Mouse (Mus musculus): ENCODE measurements around the gene Srgap2. TPM values are rescaled to one million over a fixed set of nuclear protein-coding genes. Genes with fewer than 3 reads are reported as not detected.

Srgap2 gene
- total and polyA plus RNA-seq, 2 experiments from 2014 or later = 5.9 to 18.1 TPM

DNA sequence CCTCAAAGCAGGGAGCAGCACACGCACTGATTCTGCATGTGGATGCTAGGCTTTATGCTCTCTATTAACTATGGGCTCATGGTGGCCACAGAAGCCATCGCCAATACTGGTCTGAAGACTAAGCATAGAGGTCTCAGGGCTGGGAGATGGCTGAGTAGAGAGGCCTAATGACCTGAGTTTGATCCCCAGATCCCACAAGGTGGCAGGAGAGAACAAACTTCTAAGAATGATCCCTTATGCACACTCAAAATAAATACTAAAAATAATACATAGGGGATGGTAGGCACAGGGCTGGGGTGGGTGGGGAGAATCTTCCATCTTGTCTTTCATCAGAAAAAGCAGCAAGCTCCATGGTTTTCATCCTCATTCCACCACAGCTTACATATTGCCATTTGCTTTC lies 165.1 kb downstream of the Srgap2 start:
- Histone ChIP-seq H3K36me3 (replicated peaks; ENCODE audit: control insufficient read depth, insufficient read depth, low read length) (peaks cover 7% of the 10 kb centered on the region), H3K27me3 (ENCODE audit: control insufficient read depth, insufficient read depth, low read length) (no peaks in the 10 kb centered on the region), H3K4me3 (ENCODE audit: low read depth, low read length) (no peak overlapping the region), H3K4me2 (ENCODE audit: low read depth, low read length) (no peak overlapping the region), H3K4me1 (ENCODE audit: control insufficient read depth, insufficient read depth) (no peaks in the 10 kb centered on the region), H3K9me3 (replicated peaks; ENCODE audit: control insufficient read depth, low read length) (no peaks in the 10 kb centered on the region), H3K9ac (replicated peaks; ENCODE audit: low read depth, low read length) (no peak overlapping the region), H3K27ac (ENCODE audit: low read depth) (no peak overlapping the region)
- DNase-seq (ENCODE audit: low spot score) (peak; percentile 36), ATAC-seq (ENCODE audit: insufficient read depth, low read depth) (peak; percentile 51)
- TF ChIP-seq CTCF (IDR thresholded peaks at IDR 0.05; ENCODE audit: low read depth) = peak; percentile 48
- TF ChIP-seq EP300 (IDR thresholded peaks at IDR 0.05; ENCODE audit: low read depth) = no peak
- WGBS = 90% methylated on average over 2 of the region's 2 CpGs

GRCm38 (mm10) chr1:131360800-131361199 lies 166.4 kb downstream of the Srgap2 start:
- Histone ChIP-seq H3K27me3 (ENCODE audit: control insufficient read depth, insufficient read depth, low read length) (no peaks in the 10 kb centered on the region), H3K4me2 (ENCODE audit: low read depth, low read length) (no peak overlapping the region), H3K36me3 (replicated peaks; ENCODE audit: control insufficient read depth, insufficient read depth, low read length) (peaks cover 7% of the 10 kb centered on the region), H3K27ac (ENCODE audit: low read depth) (no peak overlapping the region), H3K9me3 (replicated peaks; ENCODE audit: control insufficient read depth, low read length) (no peaks in the 10 kb centered on the region), H3K9ac (replicated peaks; ENCODE audit: low read depth, low read length) (no peak overlapping the region), H3K4me3 (ENCODE audit: low read depth, low read length) (no peak overlapping the region), H3K4me1 (ENCODE audit: control insufficient read depth, insufficient read depth) (no peaks in the 10 kb centered on the region)
- DNase-seq (ENCODE audit: low spot score) = peak; percentile 25
- TF ChIP-seq EP300 (IDR thresholded peaks at IDR 0.05; ENCODE audit: low read depth) (no peak), CTCF (IDR thresholded peaks at IDR 0.05; ENCODE audit: low read depth) (no peak)
- no peak for ATAC-seq (ENCODE audit: insufficient read depth, low read depth)
- 67% methylated on average over 3 of the region's 3 CpGs for WGBS

GRCm38 (mm10) chr1:131359609-131360008 lies 167.5 kb downstream of the Srgap2 start:
- ATAC-seq (ENCODE audit: insufficient read depth, low read depth) (no peak), DNase-seq (ENCODE audit: low spot score) (no peak)
- Histone ChIP-seq H3K9ac (replicated peaks; ENCODE audit: low read depth, low read length) (no peak overlapping the region), H3K27ac (ENCODE audit: low read depth) (no peak overlapping the region), H3K4me2 (ENCODE audit: low read depth, low read length) (no peak overlapping the region), H3K9me3 (replicated peaks; ENCODE audit: control insufficient read depth, low read length) (no peaks in the 10 kb centered on the region), H3K27me3 (ENCODE audit: control insufficient read depth, insufficient read depth, low read length) (no peaks in the 10 kb centered on the region), H3K4me1 (ENCODE audit: control insufficient read depth, insufficient read depth) (no peaks in the 10 kb centered on the region), H3K4me3 (ENCODE audit: low read depth, low read length) (no peak overlapping the region), H3K36me3 (replicated peaks; ENCODE audit: control insufficient read depth, insufficient read depth, low read length) (peaks cover 19% of the 10 kb centered on the region)
- 81% methylated on average over 1 of the region's 1 CpGs for WGBS
- no peak for TF ChIP-seq EP300 (IDR thresholded peaks at IDR 0.05; ENCODE audit: low read depth)
- no peak for TF ChIP-seq CTCF (IDR thresholded peaks at IDR 0.05; ENCODE audit: low read depth)

DNA sequence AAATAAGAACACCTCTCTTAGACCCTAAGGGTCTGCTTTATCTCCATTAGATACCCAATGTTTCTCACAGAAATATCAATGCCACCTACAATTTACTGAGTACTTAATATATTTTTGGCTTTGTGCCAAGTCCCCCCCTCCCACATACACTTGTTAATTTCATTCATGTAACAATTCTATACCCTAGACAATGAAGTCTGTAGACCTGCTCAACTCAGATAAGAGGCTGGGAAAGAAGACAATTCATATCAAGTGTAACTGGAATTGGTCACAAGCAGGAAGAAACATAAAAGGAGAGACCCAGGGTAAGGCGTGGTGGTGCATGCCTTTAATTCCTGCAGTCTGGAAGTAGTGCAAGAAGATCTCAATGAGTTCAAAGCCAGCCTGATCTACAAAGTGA lies 169.9 kb downstream of the Srgap2 start:
- no peak for DNase-seq (ENCODE audit: low spot score)
- Histone ChIP-seq H3K4me2 (ENCODE audit: low read depth, low read length) (no peak overlapping the region), H3K4me1 (ENCODE audit: control insufficient read depth, insufficient read depth) (no peaks in the 10 kb centered on the region), H3K36me3 (replicated peaks; ENCODE audit: control insufficient read depth, insufficient read depth, low read length) (peaks cover 19% of the 10 kb centered on the region), H3K9me3 (replicated peaks; ENCODE audit: control insufficient read depth, low read length) (no peaks in the 10 kb centered on the region), H3K4me3 (ENCODE audit: low read depth, low read length) (no peak overlapping the region), H3K27me3 (ENCODE audit: control insufficient read depth, insufficient read depth, low read length) (no peaks in the 10 kb centered on the region), H3K27ac (ENCODE audit: low read depth) (no peak overlapping the region), H3K9ac (replicated peaks; ENCODE audit: low read depth, low read length) (no peak overlapping the region)
- TF ChIP-seq EP300 (IDR thresholded peaks at IDR 0.05; ENCODE audit: low read depth) = no peak
- no peak for TF ChIP-seq CTCF (IDR thresholded peaks at IDR 0.05; ENCODE audit: low read depth)
- ATAC-seq (ENCODE audit: insufficient read depth, low read depth) = no peak
- 39% methylated on average over 1 of the region's 1 CpGs for WGBS

DNA sequence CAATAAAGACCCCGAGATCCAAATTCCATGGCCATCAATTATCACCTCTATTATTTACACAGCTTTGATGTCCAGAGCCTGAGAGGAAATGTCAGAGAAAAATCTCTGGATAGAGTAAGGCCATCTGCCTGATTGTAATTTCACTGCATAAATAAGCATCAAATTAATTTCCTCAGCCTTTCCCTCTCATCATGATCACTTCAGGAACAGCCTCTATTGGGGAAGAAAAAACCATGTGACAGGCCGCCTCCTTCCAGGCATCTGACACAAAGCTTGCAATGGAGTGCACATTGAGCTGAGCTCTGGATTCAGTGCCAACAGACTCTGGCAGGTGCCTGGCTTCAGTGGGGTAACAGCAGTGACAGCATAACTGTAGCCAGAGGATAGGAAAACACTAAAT lies 175.7 kb downstream of the Srgap2 start:
- DNase-seq (ENCODE audit: low spot score) (no peak), ATAC-seq (ENCODE audit: insufficient read depth, low read depth) (no peak)
- H3K4me2 ChIP-seq (ENCODE audit: low read depth, low read length) = no peak overlapping the region
- H3K27ac ChIP-seq (ENCODE audit: low read depth) = no peak overlapping the region
- no peak overlapping the region for H3K9ac ChIP-seq (replicated peaks; ENCODE audit: low read depth, low read length)
- peaks cover 39% of the 10 kb centered on the region for H3K36me3 ChIP-seq (replicated peaks; ENCODE audit: control insufficient read depth, insufficient read depth, low read length)
- no peak overlapping the region for H3K4me3 ChIP-seq (ENCODE audit: low read depth, low read length)
- no peaks in the 10 kb centered on the region for H3K27me3 ChIP-seq (ENCODE audit: control insufficient read depth, insufficient read depth, low read length)
- TF ChIP-seq CTCF (IDR thresholded peaks at IDR 0.05; ENCODE audit: low read depth) (no peak), EP300 (IDR thresholded peaks at IDR 0.05; ENCODE audit: low read depth) (no peak)
- peaks cover 16% of the 10 kb centered on the region for H3K4me1 ChIP-seq (ENCODE audit: control insufficient read depth, insufficient read depth)
- WGBS = 68% methylated on average over 2 of the region's 2 CpGs
- H3K9me3 ChIP-seq (replicated peaks; ENCODE audit: control insufficient read depth, low read length) = no peaks in the 10 kb centered on the region

GRCm38 (mm10) chr1:131349993-131350510 lies 177.1 kb downstream of the Srgap2 start:
- WGBS = 63% methylated on average over 1 of the region's 1 CpGs
- ATAC-seq (ENCODE audit: insufficient read depth, low read depth) = no peak

More at GRCm38 (mm10) chr1:131349993-131350510, 177.1 kb downstream of the Srgap2 start:
- Histone ChIP-seq H3K9ac (replicated peaks; ENCODE audit: low read depth, low read length) (no peak overlapping the region), H3K4me1 (ENCODE audit: control insufficient read depth, insufficient read depth) (peaks cover 26% of the 10 kb centered on the region), H3K36me3 (replicated peaks; ENCODE audit: control insufficient read depth, insufficient read depth, low read length) (peaks cover 31% of the 10 kb centered on the region), H3K9me3 (replicated peaks; ENCODE audit: control insufficient read depth, low read length) (no peaks in the 10 kb centered on the region), H3K4me2 (ENCODE audit: low read depth, low read length) (no peak overlapping the region), H3K27me3 (ENCODE audit: control insufficient read depth, insufficient read depth, low read length) (no peaks in the 10 kb centered on the region), H3K4me3 (ENCODE audit: low read depth, low read length) (no peak overlapping the region), H3K27ac (ENCODE audit: low read depth) (no peak overlapping the region)
- TF ChIP-seq CTCF (IDR thresholded peaks at IDR 0.05; ENCODE audit: low read depth) (no peak), EP300 (IDR thresholded peaks at IDR 0.05; ENCODE audit: low read depth) (no peak)
- no peak for DNase-seq (ENCODE audit: low spot score)
